Mouse (Mus musculus): ENCODE measurements around the gene Cfap100. TPM values are rescaled to one million over a fixed set of nuclear protein-coding genes. Genes with fewer than 3 reads are reported as not detected.

Gene Cfap100
- polyA plus RNA-seq, 1 experiment from 2014 or later: 0.59 TPM

DNA sequence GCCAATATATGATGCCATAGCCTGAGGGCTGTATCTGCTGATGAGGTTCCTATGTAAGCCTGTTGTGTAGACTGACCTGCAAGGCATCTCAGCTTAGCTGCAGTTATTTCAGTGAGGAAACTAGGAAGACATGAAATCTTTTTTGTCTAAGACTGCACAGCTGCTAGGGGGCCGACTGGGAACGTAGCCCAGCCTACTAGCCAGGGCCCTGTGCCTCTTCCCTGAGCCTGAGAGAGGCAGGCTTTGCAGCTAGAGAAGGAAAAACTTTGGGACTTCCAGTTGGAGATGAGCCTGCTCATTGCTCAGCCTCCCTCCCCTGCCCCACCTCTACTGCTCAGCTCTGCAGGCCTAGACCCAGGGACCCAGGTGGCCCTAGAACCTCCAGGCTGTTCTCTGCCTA is 2.9 kb upstream of the Cfap100 start:
- no peak for DNase-seq (ENCODE audit: low spot score)
- no peak overlapping the region for H3K4me2 ChIP-seq (ENCODE audit: low read depth, low read length)
- H3K36me3 ChIP-seq (replicated peaks; ENCODE audit: control insufficient read depth, insufficient read depth, low read depth, low read length): no peaks in the 10 kb centered on the region
- H3K27me3 ChIP-seq (ENCODE audit: control insufficient read depth, insufficient read depth, low read length): peaks cover 7% of the 10 kb centered on the region; the same call in 1 of the 2 replicates
- no peak overlapping the region for H3K27ac ChIP-seq (replicated peaks; ENCODE audit: low read depth, low read length)
- H3K9me3 ChIP-seq (replicated peaks; ENCODE audit: control insufficient read depth, low read length): no peaks in the 10 kb centered on the region
- no peak overlapping the region for H3K9ac ChIP-seq (replicated peaks; ENCODE audit: low read length)
- no peaks in the 10 kb centered on the region for H3K4me1 ChIP-seq (ENCODE audit: control insufficient read depth, insufficient read depth, low read length)
- no peak overlapping the region for H3K4me3 ChIP-seq (ENCODE audit: low read depth, low read length)
- 74% methylated on average over 2 of the region's 2 CpGs for WGBS
- ATAC-seq (replicated peaks; ENCODE audit: insufficient number of reproducible peaks, low FRiP score, low TSS enrichment, low read depth): no peak

DNA sequence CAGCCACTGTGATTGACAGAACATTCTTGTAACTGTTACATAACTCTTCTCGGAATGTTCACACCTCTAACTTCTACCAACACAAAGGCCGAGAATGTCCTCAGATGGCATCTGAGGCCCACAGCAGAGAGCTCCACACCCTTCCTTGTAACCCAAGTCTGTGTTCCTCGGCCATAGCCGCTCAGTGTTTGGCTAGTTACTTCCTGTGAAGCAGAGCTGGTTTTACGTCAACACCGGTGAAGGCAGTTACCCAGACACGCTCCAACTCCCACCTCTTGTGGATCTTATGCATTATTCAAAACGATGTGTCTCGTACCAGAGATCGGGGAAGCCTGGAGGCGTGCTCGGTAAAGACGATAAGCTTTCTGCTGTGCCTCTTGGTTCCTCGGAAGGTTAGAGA is 1.3 kb upstream of the Cfap100 start:
- Histone ChIP-seq H3K27ac (replicated peaks; ENCODE audit: low read depth, low read length) (no peak overlapping the region), H3K9ac (replicated peaks; ENCODE audit: low read length) (no peak overlapping the region), H3K27me3 (ENCODE audit: control insufficient read depth, insufficient read depth, low read length) (peaks cover 7% of the 10 kb centered on the region; the same call in 1 of the 2 replicates), H3K4me1 (ENCODE audit: control insufficient read depth, insufficient read depth, low read length) (no peaks in the 10 kb centered on the region), H3K4me2 (ENCODE audit: low read depth, low read length) (no peak overlapping the region), H3K36me3 (replicated peaks; ENCODE audit: control insufficient read depth, insufficient read depth, low read depth, low read length) (no peaks in the 10 kb centered on the region), H3K9me3 (replicated peaks; ENCODE audit: control insufficient read depth, low read length) (no peaks in the 10 kb centered on the region), H3K4me3 (ENCODE audit: low read depth, low read length) (no peak overlapping the region)
- ATAC-seq (replicated peaks; ENCODE audit: insufficient number of reproducible peaks, low FRiP score, low TSS enrichment, low read depth) (no peak), DNase-seq (ENCODE audit: low spot score) (no peak)
- WGBS: 80% methylated on average over 14 of the region's 14 CpGs

DNA sequence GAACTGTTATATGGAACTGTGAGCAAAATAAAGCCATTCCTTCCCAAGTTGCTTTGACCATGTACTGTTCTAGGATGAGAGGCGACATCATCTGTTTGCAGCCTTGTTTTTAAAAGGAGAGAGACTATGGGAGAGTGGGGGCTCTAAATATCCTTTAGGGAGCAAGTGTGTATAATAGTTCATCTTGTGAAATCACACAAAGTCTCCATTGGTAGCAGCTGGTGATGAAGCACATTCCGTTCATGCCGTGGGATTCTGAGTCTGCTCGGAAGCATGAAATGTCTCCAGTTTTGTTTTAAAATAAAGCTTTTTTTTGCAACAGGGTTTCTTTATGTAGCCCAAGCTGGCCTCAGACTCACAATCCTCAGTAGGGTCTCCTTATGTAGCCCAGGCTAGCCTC is 2.6 kb downstream of the Cfap100 start:
- ATAC-seq (replicated peaks; ENCODE audit: insufficient number of reproducible peaks, low FRiP score, low TSS enrichment, low read depth) (no peak), DNase-seq (ENCODE audit: low spot score) (no peak)
- Histone ChIP-seq H3K27me3 (ENCODE audit: control insufficient read depth, insufficient read depth, low read length) (peaks cover 7% of the 10 kb centered on the region; the same call in 1 of the 2 replicates), H3K4me2 (ENCODE audit: low read depth, low read length) (no peak overlapping the region), H3K9me3 (replicated peaks; ENCODE audit: control insufficient read depth, low read length) (no peaks in the 10 kb centered on the region), H3K4me1 (ENCODE audit: control insufficient read depth, insufficient read depth, low read length) (no peaks in the 10 kb centered on the region), H3K9ac (replicated peaks; ENCODE audit: low read length) (no peak overlapping the region), H3K27ac (replicated peaks; ENCODE audit: low read depth, low read length) (no peak overlapping the region), H3K36me3 (replicated peaks; ENCODE audit: control insufficient read depth, insufficient read depth, low read depth, low read length) (no peaks in the 10 kb centered on the region), H3K4me3 (ENCODE audit: low read depth, low read length) (no peak overlapping the region)
- WGBS: 84% methylated on average over 4 of the region's 4 CpGs

DNA sequence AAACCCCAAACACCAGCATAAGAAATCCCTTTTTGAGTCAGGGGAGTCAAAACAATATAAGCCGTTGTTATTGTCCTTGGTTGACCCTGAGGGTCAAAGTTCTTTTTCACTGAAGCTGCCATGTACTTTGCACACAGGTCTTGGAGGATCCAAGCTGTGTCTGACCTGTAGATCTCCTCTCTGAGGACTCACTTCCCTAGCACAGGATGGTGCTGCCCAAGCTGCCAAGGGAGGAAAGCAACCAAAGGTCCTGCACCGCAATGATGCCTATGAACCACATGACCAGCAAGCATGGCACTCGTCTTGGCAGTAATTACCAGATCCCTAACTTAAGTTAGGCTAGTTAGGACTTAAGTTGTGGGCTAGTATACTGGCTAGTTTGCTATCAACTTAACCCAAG is 3.2 kb downstream of the Cfap100 start:
- H3K9me3 ChIP-seq (replicated peaks; ENCODE audit: control insufficient read depth, low read length): no peaks in the 10 kb centered on the region
- H3K36me3 ChIP-seq (replicated peaks; ENCODE audit: control insufficient read depth, insufficient read depth, low read depth, low read length): no peaks in the 10 kb centered on the region
- H3K4me3 ChIP-seq (ENCODE audit: low read depth, low read length): no peak overlapping the region
- no peak for ATAC-seq (replicated peaks; ENCODE audit: insufficient number of reproducible peaks, low FRiP score, low TSS enrichment, low read depth)
- H3K9ac ChIP-seq (replicated peaks; ENCODE audit: low read length): no peak overlapping the region
- no peak overlapping the region for H3K4me2 ChIP-seq (ENCODE audit: low read depth, low read length)
- no peak for DNase-seq (ENCODE audit: low spot score)
- H3K4me1 ChIP-seq (ENCODE audit: control insufficient read depth, insufficient read depth, low read length): no peaks in the 10 kb centered on the region
- H3K27me3 ChIP-seq (ENCODE audit: control insufficient read depth, insufficient read depth, low read length): peaks cover 7% of the 10 kb centered on the region; the same call in 1 of the 2 replicates
- no peak overlapping the region for H3K27ac ChIP-seq (replicated peaks; ENCODE audit: low read depth, low read length)
- WGBS: 77% methylated on average over 3 of the region's 3 CpGs

DNA sequence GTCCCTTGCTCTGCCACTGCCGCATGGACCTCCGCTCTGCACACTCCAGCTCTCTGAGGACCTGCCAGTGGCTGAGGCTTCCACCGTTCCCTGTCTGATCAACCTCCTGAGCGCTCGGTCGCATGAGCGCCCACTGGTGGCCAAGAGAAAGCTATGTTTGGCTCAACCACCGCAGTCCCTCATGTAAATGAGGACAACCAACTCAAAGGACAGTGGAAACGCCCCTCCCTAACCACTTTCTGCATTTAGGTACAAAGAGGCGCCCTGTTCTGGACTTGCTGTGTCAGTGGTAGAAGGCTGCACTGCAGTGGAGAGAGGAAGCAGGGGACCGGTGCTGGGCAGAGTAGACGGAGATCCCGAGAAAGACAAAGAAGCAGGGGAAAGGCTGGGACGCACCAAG is 6.0 kb downstream of the Cfap100 start:
- WGBS: 5% methylated on average over 14 of the region's 14 CpGs
- H3K9me3 ChIP-seq (replicated peaks; ENCODE audit: control insufficient read depth, low read length): no peaks in the 10 kb centered on the region
- H3K4me2 ChIP-seq (ENCODE audit: low read depth, low read length): peak overlapping the region; percentile 25; the same call in 1 of the 2 replicates
- 0 out of 2 replicates have a peak, but pooled peaks cover 4% of the 10 kb centered on the region for H3K27me3 ChIP-seq (ENCODE audit: control insufficient read depth, insufficient read depth, low read length)
- H3K36me3 ChIP-seq (replicated peaks; ENCODE audit: control insufficient read depth, insufficient read depth, low read depth, low read length): no peaks in the 10 kb centered on the region
- no peaks in the 10 kb centered on the region for H3K4me1 ChIP-seq (ENCODE audit: control insufficient read depth, insufficient read depth, low read length)
- peak; percentile 89 for DNase-seq (ENCODE audit: low spot score)
- H3K9ac ChIP-seq (replicated peaks; ENCODE audit: low read length): no peak overlapping the region; the same call in 1 of the 2 replicates
- ATAC-seq (replicated peaks; ENCODE audit: insufficient number of reproducible peaks, low FRiP score, low TSS enrichment, low read depth): peak; percentile 89
- no peak overlapping the region for H3K4me3 ChIP-seq (ENCODE audit: low read depth, low read length)
- no peak overlapping the region for H3K27ac ChIP-seq (replicated peaks; ENCODE audit: low read depth, low read length)

DNA sequence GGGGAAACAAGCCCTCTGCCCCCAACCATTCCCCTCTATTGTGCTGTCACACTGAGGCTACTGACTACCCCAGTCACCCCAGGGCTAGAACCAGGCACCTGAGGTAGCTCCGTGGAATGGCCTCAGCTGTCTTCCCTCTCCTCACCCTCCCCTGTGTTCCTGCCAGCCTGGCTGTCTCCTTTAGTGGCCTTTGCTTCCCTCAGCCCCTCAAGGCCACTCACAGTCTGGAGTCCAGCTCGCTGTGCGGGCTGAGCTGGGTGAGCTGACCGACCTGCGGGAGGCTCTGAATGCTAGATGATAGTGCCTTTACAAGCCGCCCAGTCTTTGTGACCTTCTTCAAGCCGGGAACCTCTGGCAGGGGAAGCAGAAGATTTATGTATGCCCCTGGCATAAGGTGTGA is 16.7 kb downstream of the Cfap100 start:
- no peaks in the 10 kb centered on the region for H3K36me3 ChIP-seq (replicated peaks; ENCODE audit: control insufficient read depth, insufficient read depth, low read depth, low read length)
- H3K9ac ChIP-seq (replicated peaks; ENCODE audit: low read length): no peak overlapping the region
- ATAC-seq (replicated peaks; ENCODE audit: insufficient number of reproducible peaks, low FRiP score, low TSS enrichment, low read depth) (no peak), DNase-seq (ENCODE audit: low spot score) (no peak)
- no peaks in the 10 kb centered on the region for H3K4me1 ChIP-seq (ENCODE audit: control insufficient read depth, insufficient read depth, low read length)
- H3K27me3 ChIP-seq (ENCODE audit: control insufficient read depth, insufficient read depth, low read length): no peaks in the 10 kb centered on the region
- H3K9me3 ChIP-seq (replicated peaks; ENCODE audit: control insufficient read depth, low read length): no peaks in the 10 kb centered on the region
- H3K4me2 ChIP-seq (ENCODE audit: low read depth, low read length): no peak overlapping the region
- 82% methylated on average over 7 of the region's 7 CpGs for WGBS
- no peak overlapping the region for H3K4me3 ChIP-seq (ENCODE audit: low read depth, low read length)
- H3K27ac ChIP-seq (replicated peaks; ENCODE audit: low read depth, low read length): no peak overlapping the region

DNA sequence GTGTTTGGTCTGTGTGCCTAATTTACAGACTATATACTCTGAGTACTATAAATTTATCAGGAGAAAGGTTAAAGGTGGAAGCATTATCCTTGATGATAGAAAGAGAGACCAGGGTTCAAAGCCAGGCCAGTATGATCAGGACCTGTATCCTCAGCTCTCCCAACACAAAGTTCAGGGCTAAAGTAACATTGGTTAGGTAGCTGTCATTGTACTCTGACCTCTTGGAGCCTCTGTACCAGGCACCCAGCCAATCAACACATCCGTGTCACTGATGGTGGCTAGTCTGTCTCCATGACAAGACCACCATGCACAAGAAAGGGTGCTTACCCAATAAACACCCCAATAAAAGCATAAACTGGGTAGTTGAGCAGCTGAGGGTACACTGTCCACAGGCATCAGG is 17.6 kb downstream of the Cfap100 start:
- Histone ChIP-seq H3K9ac (replicated peaks; ENCODE audit: low read length) (no peak overlapping the region), H3K9me3 (replicated peaks; ENCODE audit: control insufficient read depth, low read length) (no peaks in the 10 kb centered on the region), H3K27ac (replicated peaks; ENCODE audit: low read depth, low read length) (no peak overlapping the region), H3K4me3 (ENCODE audit: low read depth, low read length) (no peak overlapping the region), H3K4me2 (ENCODE audit: low read depth, low read length) (no peak overlapping the region), H3K36me3 (replicated peaks; ENCODE audit: control insufficient read depth, insufficient read depth, low read depth, low read length) (no peaks in the 10 kb centered on the region), H3K27me3 (ENCODE audit: control insufficient read depth, insufficient read depth, low read length) (no peaks in the 10 kb centered on the region), H3K4me1 (ENCODE audit: control insufficient read depth, insufficient read depth, low read length) (no peaks in the 10 kb centered on the region)
- DNase-seq (ENCODE audit: low spot score): no peak
- WGBS: 74% methylated on average over 1 of the region's 1 CpGs
- ATAC-seq (replicated peaks; ENCODE audit: insufficient number of reproducible peaks, low FRiP score, low TSS enrichment, low read depth): no peak

DNA sequence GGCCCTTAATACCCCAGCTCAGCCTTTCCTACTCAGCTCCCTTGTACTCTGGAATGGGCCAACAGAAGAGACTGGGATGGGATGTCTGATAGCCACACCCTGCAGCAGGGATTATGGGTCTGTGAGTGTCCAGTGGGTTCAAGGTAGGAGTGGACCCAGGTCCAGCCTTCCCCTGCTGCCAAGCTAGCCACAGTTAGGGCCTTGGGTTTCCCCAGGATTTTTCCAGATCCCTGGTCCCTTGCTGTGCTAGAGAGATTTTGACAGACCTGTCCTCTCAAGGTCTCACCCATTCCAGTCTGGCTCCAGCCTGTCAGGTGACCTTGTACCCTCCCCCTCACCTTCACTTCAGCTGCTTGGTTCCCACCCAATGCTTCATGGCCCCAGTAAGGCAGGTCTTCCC is 20.0 kb downstream of the Cfap100 start:
- ATAC-seq (replicated peaks; ENCODE audit: insufficient number of reproducible peaks, low FRiP score, low TSS enrichment, low read depth) (no peak), DNase-seq (ENCODE audit: low spot score) (no peak)
- Histone ChIP-seq H3K27me3 (ENCODE audit: control insufficient read depth, insufficient read depth, low read length) (no peaks in the 10 kb centered on the region), H3K36me3 (replicated peaks; ENCODE audit: control insufficient read depth, insufficient read depth, low read depth, low read length) (no peaks in the 10 kb centered on the region), H3K4me1 (ENCODE audit: control insufficient read depth, insufficient read depth, low read length) (no peaks in the 10 kb centered on the region), H3K9ac (replicated peaks; ENCODE audit: low read length) (no peak overlapping the region), H3K4me2 (ENCODE audit: low read depth, low read length) (no peak overlapping the region), H3K9me3 (replicated peaks; ENCODE audit: control insufficient read depth, low read length) (no peaks in the 10 kb centered on the region), H3K27ac (replicated peaks; ENCODE audit: low read depth, low read length) (no peak overlapping the region), H3K4me3 (ENCODE audit: low read depth, low read length) (no peak overlapping the region)

Measured in embryonic facial prominence, embryonic 11.5 days (tissue).